Mouse (Mus musculus): ENCODE data around the gene Zdhhc4. TPM values are rescaled to one million over a fixed set of nuclear protein-coding genes. Genes with fewer than 3 reads are reported as not detected.
A peak's percentile ranks its signal among the peaks of the same experiment; 100 is the strongest.

Gene Zdhhc4
- 72.2 and 78.1 TPM in 2 replicates for polyA plus RNA-seq (2014; fragmentation: Nextera tagmentation; extraction: Ambion mirVana)

DNA sequence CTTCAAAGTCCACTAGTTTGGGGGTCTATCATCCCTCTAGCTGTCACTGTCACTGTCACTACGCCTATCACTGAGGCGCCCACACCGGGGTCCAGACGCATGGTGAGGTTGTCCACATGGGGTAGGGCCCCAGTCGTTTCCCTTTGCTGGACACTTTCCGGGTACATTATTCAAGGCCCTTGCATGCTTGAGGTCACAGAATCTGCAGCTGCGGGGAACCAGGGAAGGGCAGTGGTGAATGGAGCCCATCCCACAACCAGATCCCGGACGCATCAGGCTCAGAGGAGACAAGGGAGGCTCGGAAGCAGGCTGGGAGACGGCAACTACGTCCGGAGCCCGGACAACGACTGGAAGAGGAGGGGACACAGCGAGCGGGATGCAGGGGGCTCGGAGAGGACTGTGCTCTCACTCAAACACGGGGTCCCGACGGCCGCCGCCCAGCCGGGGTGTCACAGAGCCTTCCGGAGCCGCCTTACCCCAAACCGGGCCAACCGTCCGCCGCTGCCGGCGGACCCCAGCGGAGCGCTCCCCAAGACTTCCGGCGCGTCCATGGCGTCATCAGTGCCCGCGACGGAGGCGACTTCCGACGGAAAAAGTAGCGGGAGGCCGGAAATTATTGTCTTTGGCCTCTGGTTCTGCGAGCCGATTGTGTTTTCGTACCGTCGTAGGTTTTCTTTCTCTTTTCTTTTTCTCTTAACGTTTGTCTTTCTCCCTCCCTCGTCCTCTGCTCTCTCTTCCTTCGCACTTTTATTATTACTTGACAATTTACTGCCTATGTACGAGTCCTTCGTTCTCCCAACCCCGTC is at the start of gene Zdhhc4:
TSS of gene Zdhhc4 (minus strand) at position 567 of the 806 bp plus-strand sequence.
- ATAC-seq (ENCODE audit: low FRiP score) (peak; percentile 79), DNase-seq (ENCODE audit: low spot score) (peak; percentile 98)
- peak within 1 kb of the TSS; percentile 97 for H3K4me2 ChIP-seq (replicated peaks)
- peaks cover 20% of the 10 kb centered on the region for H3K4me1 ChIP-seq (replicated peaks; ENCODE audit: control insufficient read depth, insufficient read depth, low read length)
- H3K4me3 ChIP-seq (replicated peaks; ENCODE audit: low read length): peak within 1 kb of the TSS; percentile 97
- peak within 1 kb of the TSS; percentile 67 for H3K27ac ChIP-seq
- H3K36me3 ChIP-seq (replicated peaks; ENCODE audit: control insufficient read depth, insufficient read depth): peaks cover 32% of the 10 kb centered on the region
- peak within 1 kb of the TSS; percentile 96 for H3K9ac ChIP-seq
- WGBS: under 1% methylated on average over 57 of the region's 57 CpGs
- H3K27me3 ChIP-seq (ENCODE audit: control insufficient read depth, insufficient read depth, low read length): no peaks in the 10 kb centered on the region
- H3K9me3 ChIP-seq (ENCODE audit: control insufficient read depth, low read length): no peaks in the 10 kb centered on the region

DNA sequence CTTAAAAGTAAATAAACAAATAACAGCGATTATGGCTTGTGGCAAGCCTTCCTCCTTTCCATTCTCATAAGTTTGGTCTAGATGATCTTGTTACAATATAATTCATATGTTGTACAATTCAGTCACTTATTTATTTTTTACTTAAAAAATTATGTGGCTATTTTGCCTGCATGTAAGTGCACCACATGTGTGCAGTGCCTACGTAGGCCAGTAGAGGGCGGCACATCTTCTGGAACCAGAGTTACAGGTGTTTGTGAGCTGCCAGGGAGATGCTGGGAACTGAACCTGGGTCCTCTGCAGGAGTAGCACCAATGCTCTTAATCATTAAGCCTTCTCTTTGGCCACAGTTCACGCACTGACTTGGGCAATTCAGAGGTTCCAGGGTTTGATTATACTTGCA is 47.1 kb upstream of the Zdhhc4 start:
- no peak for ATAC-seq (ENCODE audit: low FRiP score)
- Histone ChIP-seq H3K4me3 (replicated peaks; ENCODE audit: low read length) (no peak overlapping the region), H3K27ac (no peak overlapping the region), H3K9ac (no peak overlapping the region), H3K36me3 (replicated peaks; ENCODE audit: control insufficient read depth, insufficient read depth) (no peaks in the 10 kb centered on the region), H3K27me3 (ENCODE audit: control insufficient read depth, insufficient read depth, low read length) (peaks cover 45% of the 10 kb centered on the region), H3K4me2 (replicated peaks) (no peak overlapping the region), H3K9me3 (ENCODE audit: control insufficient read depth, low read length) (no peaks in the 10 kb centered on the region), H3K4me1 (replicated peaks; ENCODE audit: control insufficient read depth, insufficient read depth, low read length) (no peaks in the 10 kb centered on the region)
- WGBS: 83% methylated on average over 4 of the region's 4 CpGs
- DNase-seq (ENCODE audit: low spot score): no peak

DNA sequence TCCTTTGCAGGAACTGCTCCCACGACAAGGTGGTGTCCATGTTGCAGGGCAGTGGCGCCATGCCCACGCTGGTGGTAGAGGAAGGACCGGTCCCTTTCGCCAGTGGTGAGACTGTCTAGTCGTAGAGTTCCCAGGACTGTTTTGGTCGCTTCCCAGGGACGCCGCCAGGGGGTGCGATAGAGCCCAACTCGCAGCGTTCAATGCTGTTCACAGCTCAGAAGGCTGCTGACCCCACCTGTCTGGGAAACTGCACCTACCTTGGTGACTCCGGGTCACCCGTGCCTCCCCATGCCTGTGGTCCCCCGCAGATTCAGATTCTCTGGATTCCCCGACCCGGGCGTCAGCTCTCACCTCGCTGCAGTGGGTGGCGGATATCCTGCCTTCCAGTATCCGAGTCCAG is 46.2 kb upstream of the Zdhhc4 start:
- Histone ChIP-seq H3K27me3 (ENCODE audit: control insufficient read depth, insufficient read depth, low read length) (peaks cover 54% of the 10 kb centered on the region), H3K9ac (no peak overlapping the region), H3K36me3 (replicated peaks; ENCODE audit: control insufficient read depth, insufficient read depth) (no peaks in the 10 kb centered on the region), H3K4me3 (replicated peaks; ENCODE audit: low read length) (no peak overlapping the region), H3K4me1 (replicated peaks; ENCODE audit: control insufficient read depth, insufficient read depth, low read length) (peaks cover 2% of the 10 kb centered on the region), H3K4me2 (replicated peaks) (peak overlapping the region; percentile 40), H3K9me3 (ENCODE audit: control insufficient read depth, low read length) (no peaks in the 10 kb centered on the region), H3K27ac (no peak overlapping the region)
- ATAC-seq (ENCODE audit: low FRiP score): no peak
- WGBS: 11% methylated on average over 21 of the region's 21 CpGs
- peak; percentile 78 for DNase-seq (ENCODE audit: low spot score)

DNA sequence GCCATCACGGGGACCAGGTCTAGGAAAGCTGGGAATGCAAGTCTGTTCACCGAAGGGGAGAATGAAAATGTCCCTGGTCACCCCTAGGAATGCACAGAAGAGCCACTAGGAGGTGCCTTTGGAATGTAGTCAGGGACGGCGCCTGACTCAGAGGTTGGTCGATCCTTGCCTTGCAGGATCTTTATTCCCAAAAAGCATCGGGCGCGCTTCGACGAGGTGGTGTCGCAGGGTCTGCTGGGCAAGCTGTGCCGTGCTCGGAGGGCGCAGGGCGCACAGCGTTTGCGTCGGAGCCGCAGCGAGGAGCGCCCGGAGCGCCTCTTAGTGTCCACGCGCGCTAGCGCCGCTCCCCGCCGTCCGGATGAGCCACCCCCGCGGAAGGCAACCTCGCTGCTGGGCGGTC is 43.8 kb upstream of the Zdhhc4 start:
- peaks cover 78% of the 10 kb centered on the region for H3K27me3 ChIP-seq (ENCODE audit: control insufficient read depth, insufficient read depth, low read length)
- peak overlapping the region; percentile 42; the same call in 1 of the 2 replicates for H3K9ac ChIP-seq
- peaks cover 7% of the 10 kb centered on the region for H3K4me1 ChIP-seq (replicated peaks; ENCODE audit: control insufficient read depth, insufficient read depth, low read length)
- 1% methylated on average over 35 of the region's 35 CpGs for WGBS
- no peak for DNase-seq (ENCODE audit: low spot score)
- H3K9me3 ChIP-seq (ENCODE audit: control insufficient read depth, low read length): no peaks in the 10 kb centered on the region
- H3K27ac ChIP-seq: no peak overlapping the region
- no peak for ATAC-seq (ENCODE audit: low FRiP score)
- H3K4me3 ChIP-seq (replicated peaks; ENCODE audit: low read length): peak overlapping the region; percentile 28
- H3K36me3 ChIP-seq (replicated peaks; ENCODE audit: control insufficient read depth, insufficient read depth): no peaks in the 10 kb centered on the region
- peak overlapping the region; percentile 54 for H3K4me2 ChIP-seq (replicated peaks)

DNA sequence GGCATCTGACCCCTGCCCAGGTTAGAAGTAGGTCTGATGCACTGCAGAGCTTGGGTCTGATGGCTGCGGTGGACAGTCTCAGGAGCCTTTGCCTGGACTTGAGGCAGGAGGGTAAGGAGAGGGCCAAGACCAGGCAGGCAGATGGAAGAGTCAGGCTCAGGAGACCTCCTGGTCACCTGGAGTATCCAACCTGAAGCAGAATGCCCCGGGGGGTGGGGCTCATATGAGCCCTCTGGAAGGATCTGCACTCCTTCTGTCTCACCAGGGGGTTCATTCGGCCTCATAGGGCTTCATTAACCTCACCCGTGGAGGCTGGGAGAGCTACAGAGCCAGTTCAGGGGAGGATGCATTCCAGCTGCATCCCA is 42.1 kb upstream of the Zdhhc4 start:
- no peaks in the 10 kb centered on the region for H3K36me3 ChIP-seq (replicated peaks; ENCODE audit: control insufficient read depth, insufficient read depth)
- no peak overlapping the region for H3K27ac ChIP-seq
- H3K4me3 ChIP-seq (replicated peaks; ENCODE audit: low read length): no peak overlapping the region
- no peak overlapping the region for H3K4me2 ChIP-seq (replicated peaks)
- H3K9me3 ChIP-seq (ENCODE audit: control insufficient read depth, low read length): no peaks in the 10 kb centered on the region
- no peak overlapping the region for H3K9ac ChIP-seq
- WGBS: 54% methylated on average over 4 of the region's 4 CpGs
- H3K4me1 ChIP-seq (replicated peaks; ENCODE audit: control insufficient read depth, insufficient read depth, low read length): peaks cover 7% of the 10 kb centered on the region
- ATAC-seq (ENCODE audit: low FRiP score) (no peak), DNase-seq (ENCODE audit: low spot score) (no peak)
- peaks cover 83% of the 10 kb centered on the region for H3K27me3 ChIP-seq (ENCODE audit: control insufficient read depth, insufficient read depth, low read length)

DNA sequence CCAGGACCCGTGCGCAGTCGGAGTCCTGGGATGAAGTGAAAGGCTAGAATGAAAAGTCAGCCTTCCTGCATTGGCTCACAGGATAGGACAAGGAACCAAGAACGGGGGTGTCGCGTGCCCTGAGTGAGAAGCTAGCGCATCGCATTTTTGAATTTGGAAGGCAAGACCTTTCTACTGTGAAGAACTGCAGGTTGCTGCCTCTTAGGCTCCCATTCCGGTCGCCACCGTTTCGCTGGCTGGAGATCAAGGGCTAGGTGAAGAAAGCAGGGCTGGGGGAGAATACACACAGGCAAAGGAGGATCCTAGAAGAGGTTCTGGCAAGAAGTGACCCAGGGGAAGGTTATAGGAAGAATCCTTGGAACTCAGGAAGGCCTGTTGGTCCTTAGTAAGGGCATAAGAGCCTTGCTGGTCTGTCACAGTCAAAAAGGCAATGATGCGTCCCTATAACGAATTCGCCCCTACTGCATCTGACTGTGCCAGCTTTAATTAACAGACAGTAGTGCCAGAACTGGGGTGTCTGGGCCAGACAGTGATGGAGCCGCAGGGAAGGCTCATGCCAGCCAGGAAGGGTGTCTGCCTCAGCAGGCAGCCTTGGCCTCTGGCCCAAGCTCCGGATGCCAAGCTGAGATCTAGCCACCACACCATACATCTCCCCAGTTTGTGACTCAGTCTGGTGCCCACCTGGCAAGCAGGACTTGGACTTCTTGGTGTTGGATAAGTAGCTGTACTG is 41.5 kb upstream of the Zdhhc4 start:
- peaks cover 86% of the 10 kb centered on the region for H3K27me3 ChIP-seq (ENCODE audit: control insufficient read depth, insufficient read depth, low read length)
- peak overlapping the region; percentile 19 for H3K4me3 ChIP-seq (replicated peaks; ENCODE audit: low read length)
- H3K36me3 ChIP-seq (replicated peaks; ENCODE audit: control insufficient read depth, insufficient read depth): no peaks in the 10 kb centered on the region
- H3K27ac ChIP-seq: no peak overlapping the region
- WGBS: 23% methylated on average over 17 of the region's 17 CpGs
- H3K4me2 ChIP-seq (replicated peaks): peak overlapping the region; percentile 54
- peaks cover 7% of the 10 kb centered on the region for H3K4me1 ChIP-seq (replicated peaks; ENCODE audit: control insufficient read depth, insufficient read depth, low read length)
- 0 out of 2 replicates have a peak overlapping the region, but pooled peaks have one; percentile 21 for H3K9ac ChIP-seq
- DNase-seq (ENCODE audit: low spot score): no peak
- H3K9me3 ChIP-seq (ENCODE audit: control insufficient read depth, low read length): no peaks in the 10 kb centered on the region
- ATAC-seq (ENCODE audit: low FRiP score): no peak

DNA sequence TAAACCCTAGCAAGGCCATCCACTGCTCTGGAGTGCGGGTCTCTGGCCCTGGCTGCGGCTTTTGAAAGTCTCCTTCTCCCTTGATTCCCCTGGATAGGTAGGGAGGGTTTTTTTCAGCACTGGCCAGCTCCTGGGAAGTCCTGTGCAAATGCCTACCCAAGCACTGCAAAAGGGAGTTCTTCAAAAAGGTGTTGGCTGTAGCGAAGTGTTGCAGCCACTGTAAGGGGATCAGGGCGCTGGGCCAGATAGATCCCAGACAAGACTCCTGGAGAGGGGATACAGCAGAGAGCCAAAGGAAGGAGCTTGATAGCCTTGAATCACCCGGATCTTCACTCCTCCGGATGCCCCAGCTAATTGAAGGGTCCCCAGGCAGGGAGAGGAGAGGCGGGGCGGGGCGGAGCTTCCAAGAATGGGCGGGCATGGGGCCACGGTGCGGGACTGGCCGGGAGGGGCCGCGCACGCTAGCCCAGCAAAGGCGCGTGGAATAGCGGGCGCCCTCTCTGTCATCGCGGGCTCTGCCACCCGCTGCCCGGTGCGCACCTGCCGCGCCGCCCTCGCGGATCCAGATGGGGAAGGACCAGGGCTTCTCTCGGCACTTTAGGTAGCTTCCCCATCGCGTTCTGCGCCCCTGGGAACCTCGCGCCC is 40.7 kb upstream of the Zdhhc4 start:
- no peaks in the 10 kb centered on the region for H3K36me3 ChIP-seq (replicated peaks; ENCODE audit: control insufficient read depth, insufficient read depth)
- whole genome bisulfite sequencing: 2% methylated on average over 35 of the region's 36 CpGs
- peaks cover 84% of the 10 kb centered on the region for H3K27me3 ChIP-seq (ENCODE audit: control insufficient read depth, insufficient read depth, low read length)
- ATAC-seq (ENCODE audit: low FRiP score): no peak
- 0 out of 2 replicates have a peak overlapping the region, but pooled peaks have one; percentile 21 for H3K9ac ChIP-seq
- peak overlapping the region; percentile 54 for H3K4me2 ChIP-seq (replicated peaks)
- no peak for DNase-seq (ENCODE audit: low spot score)
- peak overlapping the region; percentile 19 for H3K4me3 ChIP-seq (replicated peaks; ENCODE audit: low read length)
- H3K27ac ChIP-seq: no peak overlapping the region
- peaks cover 7% of the 10 kb centered on the region for H3K4me1 ChIP-seq (replicated peaks; ENCODE audit: control insufficient read depth, insufficient read depth, low read length)
- no peaks in the 10 kb centered on the region for H3K9me3 ChIP-seq (ENCODE audit: control insufficient read depth, low read length)

DNA sequence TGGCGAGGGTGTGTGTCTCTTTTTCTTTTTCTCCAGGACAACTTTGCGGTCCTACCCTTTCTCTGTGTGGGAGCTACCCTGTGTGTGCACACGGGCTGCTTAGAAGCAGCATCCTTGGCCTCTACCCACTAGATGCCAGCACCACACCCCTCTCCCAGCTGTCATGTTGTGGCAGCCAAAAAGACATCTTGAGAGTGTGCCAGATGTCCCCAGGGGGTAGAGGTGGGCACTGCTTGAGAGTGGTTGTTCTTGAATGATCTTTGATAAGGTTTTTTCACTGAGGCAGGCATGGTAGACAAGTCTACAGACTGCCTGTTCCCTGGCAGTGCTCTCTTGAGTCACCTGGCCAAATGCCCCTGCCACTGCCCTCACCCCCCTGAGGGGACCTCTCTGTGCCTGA is 38.9 kb upstream of the Zdhhc4 start:
- H3K27me3 ChIP-seq (ENCODE audit: control insufficient read depth, insufficient read depth, low read length): peaks cover 67% of the 10 kb centered on the region

More for the DNA sequence above, 38.9 kb upstream of the Zdhhc4 start:
- H3K9ac ChIP-seq: no peak overlapping the region
- peaks cover 14% of the 10 kb centered on the region for H3K4me1 ChIP-seq (replicated peaks; ENCODE audit: control insufficient read depth, insufficient read depth, low read length)
- no peak overlapping the region for H3K27ac ChIP-seq
- H3K36me3 ChIP-seq (replicated peaks; ENCODE audit: control insufficient read depth, insufficient read depth): no peaks in the 10 kb centered on the region
- ATAC-seq (ENCODE audit: low FRiP score) (no peak), DNase-seq (ENCODE audit: low spot score) (no peak)
- no peak overlapping the region for H3K4me2 ChIP-seq (replicated peaks)
- WGBS: 78% methylated on average over 3 of the region's 3 CpGs
- no peak overlapping the region for H3K4me3 ChIP-seq (replicated peaks; ENCODE audit: low read length)
- H3K9me3 ChIP-seq (ENCODE audit: control insufficient read depth, low read length): no peaks in the 10 kb centered on the region

Measured in hindbrain, embryonic 14.5 days (tissue).